Mouse (Mus musculus) spleen, postnatal 10 days (tissue): Measurements from ENCODE around the gene A530016L24Rik.

Experiments used
- DNase-seq, 2 experiments: peaks; one replicate each; pipeline ENCODE4 v3.0.0; 2021 to 2022; ENCODE audit warnings: low spot score in 2 of 2

A530016L24Rik gene

GRCm38 (mm10) chr12:112503003-112503771 lies 13.9 kb downstream of the A530016L24Rik start:
- DNase-seq: no peak

GRCm38 (mm10) chr12:112506267-112506666 lies 17.0 kb downstream of the A530016L24Rik start:
- no peak for DNase-seq

GRCm38 (mm10) chr12:112507264-112507663 lies 18.0 kb downstream of the A530016L24Rik start:
- DNase-seq: no peak

GRCm38 (mm10) chr12:112507984-112508383 lies 18.7 kb downstream of the A530016L24Rik start:
- DNase-seq: no peak

- DNase-seq: no peak
Observed at GRCm38 (mm10) chr12:112510365-112510732, 21.1 kb downstream of the A530016L24Rik start.

- peak in 1 of 2 experiments; percentile 45 for DNase-seq
Observed at GRCm38 (mm10) chr12:112510733-112511372, 21.6 kb downstream of the A530016L24Rik start.

- no peak for DNase-seq
Observed at GRCm38 (mm10) chr12:112514897-112515296, 25.6 kb downstream of the A530016L24Rik start.

GRCm38 (mm10) chr12:112516697-112517337 lies 27.6 kb downstream of the A530016L24Rik start, which contains the start of gene Tmem179:
Gene Tmem179 (minus strand): TSS chr12:112516747.
- peak in 1 of 2 experiments; percentile 35 for DNase-seq

GRCm38 (mm10) chr12:112518105-112518504 lies 28.9 kb downstream of the A530016L24Rik start:
- no peak for DNase-seq

GRCm38 (mm10) chr12:112533758-112534157 lies 44.5 kb downstream of the A530016L24Rik start:
- DNase-seq: no peak

- no peak for DNase-seq
Observed at GRCm38 (mm10) chr12:112537233-112537632, 48.0 kb downstream of the A530016L24Rik start.

- no peak for DNase-seq
Observed at GRCm38 (mm10) chr12:112538356-112538755, 49.1 kb downstream of the A530016L24Rik start.

- no peak for DNase-seq
Observed at GRCm38 (mm10) chr12:112539466-112539965, 50.3 kb downstream of the A530016L24Rik start.

GRCm38 (mm10) chr12:112540321-112540720 lies 51.1 kb downstream of the A530016L24Rik start:
- no peak for DNase-seq

- no peak for DNase-seq
Observed at GRCm38 (mm10) chr12:112541483-112542091, 52.3 kb downstream of the A530016L24Rik start.

GRCm38 (mm10) chr12:112542257-112542919 lies 53.1 kb downstream of the A530016L24Rik start:
- no peak for DNase-seq

- DNase-seq: peak; percentile 69 to 87
Observed at GRCm38 (mm10) chr12:112542920-112543300, 53.7 kb downstream of the A530016L24Rik start.

- no peak for DNase-seq
Observed at GRCm38 (mm10) chr12:112543941-112544340, 54.7 kb downstream of the A530016L24Rik start.

- DNase-seq: no peak
Observed at GRCm38 (mm10) chr12:112544946-112545701, 55.9 kb downstream of the A530016L24Rik start.

GRCm38 (mm10) chr12:112546110-112546509 lies 56.9 kb downstream of the A530016L24Rik start:
- no peak for DNase-seq

GRCm38 (mm10) chr12:112549287-112549686 lies 60.0 kb downstream of the A530016L24Rik start:
- no peak for DNase-seq
